Mouse (Mus musculus) midbrain, embryonic 12.5 days (tissue): ENCODE results near the gene Cmtm6. TPM values are rescaled to one million over a fixed set of nuclear protein-coding genes. Genes with fewer than 3 reads are reported as not detected.

Experiments used
- ATAC-seq: fragments of 200-750 bp; cut with Nextera tagmentation; 2 replicates; pipeline ENCODE4 v1.8.0; 2017; ENCODE audit warnings: low read depth, moderate TSS enrichment, moderate library complexity; ENCODE audit not compliant: low FRiP score
- H3K27ac ChIP-seq: fragments of 300-500 bp; sonication (generic); replicated peaks from 2 replicates; pipeline ENCODE4 v1.5.1; 2016; ENCODE audit warnings: mild to moderate bottlenecking
- H3K27me3 ChIP-seq: fragments of 300-500 bp; sonication (generic); 2 replicates; pipeline ENCODE4 v1.6.1; 2016; ENCODE audit warnings: mild to moderate bottlenecking
- H3K36me3 ChIP-seq: fragments of 300-500 bp; sonication (generic); 2 replicates; pipeline ENCODE4 v1.6.1; 2016
- H3K4me1 ChIP-seq: fragments of 300-500 bp; sonication (generic); 2 replicates; pipeline ENCODE4 v1.6.1; 2016
- H3K4me2 ChIP-seq: fragments of 300-500 bp; sonication (generic); replicated peaks from 2 replicates; pipeline ENCODE4 v1.6.1; 2016; ENCODE audit warnings: mild to moderate bottlenecking, moderate library complexity
- H3K4me3 ChIP-seq: fragments of 300-500 bp; sonication (generic); 2 replicates; pipeline ENCODE4 v1.5.1; 2016; ENCODE audit warnings: mild to moderate bottlenecking
- H3K9ac ChIP-seq: fragments of 300-500 bp; sonication (generic); replicated peaks from 2 replicates; pipeline ENCODE4 v1.6.1; 2016; ENCODE audit warnings: mild to moderate bottlenecking, moderate library complexity
- H3K9me3 ChIP-seq: fragments of 300-500 bp; sonication (generic); 2 replicates; pipeline ENCODE4 v1.6.1; 2016; ENCODE audit warnings: mild to moderate bottlenecking
- WGBS: fragments of 180-500 bp; shearing (Covaris S2); methylation state at CpG from one replicate; pipeline ENCODE4 v1.1.7; 2016; 5-methylcytosine and 5-hydroxymethylcytosine counted together
- polyA plus RNA-seq: library from polyadenylated mRNA; unstranded; fragments of >200 nt; fragmentation: Nextera tagmentation; extraction: Ambion mirVana; gene quantifications from 2 replicates; pipeline ENCODE4 v1.2.1, GENCODE M21; 2016

Cmtm6 gene
- polyA plus RNA-seq, 1 experiment from 2014 or later = 23.8 TPM

- H3K9me3 ChIP-seq = no peaks in the 10 kb centered on the region
- 0 out of 2 replicates have a peak, but pooled peaks cover 14% of the 10 kb centered on the region for H3K4me1 ChIP-seq
- no peaks in the 10 kb centered on the region for H3K36me3 ChIP-seq
- H3K27ac ChIP-seq = no peak overlapping the region
- ATAC-seq = no peak
- H3K27me3 ChIP-seq = no peaks in the 10 kb centered on the region; the same call in 1 of the 2 replicates
- no peak overlapping the region for H3K4me2 ChIP-seq
- no peak overlapping the region for H3K9ac ChIP-seq
- 87% methylated on average over 7 of the region's 7 CpGs for WGBS
- no peak overlapping the region for H3K4me3 ChIP-seq
Observed at GRCm38 (mm10) chr9:114789557-114789956, 58.6 kb downstream of the Cmtm6 start.

- Histone ChIP-seq H3K4me1 (0 out of 2 replicates have a peak, but pooled peaks cover 13% of the 10 kb centered on the region), H3K27me3 (no peaks in the 10 kb centered on the region; the same call in 1 of the 2 replicates), H3K36me3 (no peaks in the 10 kb centered on the region), H3K4me3 (no peak overlapping the region), H3K4me2 (no peak overlapping the region), H3K9ac (no peak overlapping the region), H3K27ac (no peak overlapping the region), H3K9me3 (no peaks in the 10 kb centered on the region)
- ATAC-seq = no peak
- WGBS = 87% methylated on average over 8 of the region's 8 CpGs
Observed at GRCm38 (mm10) chr9:114789989-114790388, 59.1 kb downstream of the Cmtm6 start.

- H3K36me3 ChIP-seq = no peaks in the 10 kb centered on the region
- no peak for ATAC-seq
- H3K27me3 ChIP-seq = peaks cover 6% of the 10 kb centered on the region; the same call in 1 of the 2 replicates
- no peak overlapping the region for H3K9ac ChIP-seq
- WGBS = 86% methylated on average over 9 of the region's 9 CpGs
- no peak overlapping the region for H3K4me3 ChIP-seq
- no peaks in the 10 kb centered on the region for H3K9me3 ChIP-seq
- H3K4me2 ChIP-seq = no peak overlapping the region
- peaks cover 9% of the 10 kb centered on the region; the same call in 1 of the 2 replicates for H3K4me1 ChIP-seq
- no peak overlapping the region for H3K27ac ChIP-seq
Observed at GRCm38 (mm10) chr9:114793764-114794295, 62.9 kb downstream of the Cmtm6 start.

GRCm38 (mm10) chr9:114794491-114794890 lies 63.6 kb downstream of the Cmtm6 start:
- H3K4me2 ChIP-seq = no peak overlapping the region
- peaks cover 13% of the 10 kb centered on the region; the same call in 1 of the 2 replicates for H3K4me1 ChIP-seq
- H3K27me3 ChIP-seq = peaks cover 8% of the 10 kb centered on the region; the same call in 1 of the 2 replicates
- no peak overlapping the region for H3K9ac ChIP-seq
- WGBS = 77% methylated on average over 4 of the region's 4 CpGs
- no peaks in the 10 kb centered on the region for H3K36me3 ChIP-seq
- H3K4me3 ChIP-seq = no peak overlapping the region
- no peaks in the 10 kb centered on the region for H3K9me3 ChIP-seq
- ATAC-seq = no peak
- H3K27ac ChIP-seq = no peak overlapping the region

- no peak for ATAC-seq
- H3K27me3 ChIP-seq = peaks cover 13% of the 10 kb centered on the region; the same call in 1 of the 2 replicates
- no peaks in the 10 kb centered on the region for H3K36me3 ChIP-seq
- H3K9ac ChIP-seq = no peak overlapping the region; the same call in 1 of the 2 replicates
- H3K9me3 ChIP-seq = no peaks in the 10 kb centered on the region
- peaks cover 14% of the 10 kb centered on the region; the same call in 1 of the 2 replicates for H3K4me1 ChIP-seq
- no peak overlapping the region for H3K4me2 ChIP-seq
- WGBS = 47% methylated on average over 10 of the region's 11 CpGs
- H3K27ac ChIP-seq = no peak overlapping the region
- no peak overlapping the region for H3K4me3 ChIP-seq
Observed at GRCm38 (mm10) chr9:114796473-114797050, 65.6 kb downstream of the Cmtm6 start.

- ATAC-seq = peak; percentile 79
- H3K27me3 ChIP-seq = peaks cover 13% of the 10 kb centered on the region; the same call in 1 of the 2 replicates
- no peak overlapping the region for H3K9ac ChIP-seq
- 57% methylated on average over 11 of the region's 11 CpGs for WGBS
- H3K36me3 ChIP-seq = no peaks in the 10 kb centered on the region
- H3K9me3 ChIP-seq = no peaks in the 10 kb centered on the region
- H3K4me2 ChIP-seq = no peak overlapping the region
- H3K4me1 ChIP-seq = peaks cover 10% of the 10 kb centered on the region; the same call in 1 of the 2 replicates
- no peak overlapping the region for H3K27ac ChIP-seq
- no peak overlapping the region for H3K4me3 ChIP-seq
Observed at GRCm38 (mm10) chr9:114797329-114798004, 66.6 kb downstream of the Cmtm6 start.

GRCm38 (mm10) chr9:114798845-114799244 lies 67.9 kb downstream of the Cmtm6 start:
- H3K9ac ChIP-seq = no peak overlapping the region
- no peaks in the 10 kb centered on the region for H3K36me3 ChIP-seq
- no peak overlapping the region for H3K4me3 ChIP-seq
- no peaks in the 10 kb centered on the region for H3K9me3 ChIP-seq
- H3K27me3 ChIP-seq = peaks cover 13% of the 10 kb centered on the region; the same call in 1 of the 2 replicates
- H3K4me1 ChIP-seq = peaks cover 10% of the 10 kb centered on the region; the same call in 1 of the 2 replicates
- ATAC-seq = no peak
- WGBS = 37% methylated on average over 6 of the region's 6 CpGs
- no peak overlapping the region for H3K4me2 ChIP-seq
- H3K27ac ChIP-seq = no peak overlapping the region

Other genes starting within 250 kb of the Cmtm6 start
- gene Ccr4, start 226.2 kb upstream of the Cmtm6 start, polyA plus RNA-seq = not detected in 2 replicates
- gene C130032M10Rik, start 215.4 kb upstream of the Cmtm6 start, polyA plus RNA-seq = 0.43 and 0.45 TPM in 2 replicates
- 0.61 and 0.80 TPM in 2 replicates for gene Trim71, start 166.7 kb upstream of the Cmtm6 start, polyA plus RNA-seq
- gene Cnot10, start 90.9 kb upstream of the Cmtm6 start, polyA plus RNA-seq = 66.8 and 71.1 TPM in 2 replicates
- 127 and 133 TPM in 2 replicates for gene Dync1li1, start 42.3 kb upstream of the Cmtm6 start, polyA plus RNA-seq
- 47.3 and 49.4 TPM in 2 replicates for gene Cmtm7, start 50.7 kb downstream of the Cmtm6 start, polyA plus RNA-seq
- 13.2 and 14.9 TPM in 2 replicates for gene Cmtm8, start 113.0 kb downstream of the Cmtm6 start, polyA plus RNA-seq
- 14.8 and 15.7 TPM in 2 replicates for gene Gpd1l, start 202.9 kb downstream of the Cmtm6 start, polyA plus RNA-seq
- 1.6 and 1.9 TPM in 2 replicates for gene Osbpl10, start 247.5 kb downstream of the Cmtm6 start, polyA plus RNA-seq